Mouse (Mus musculus) C2C12 (cell line): ENCODE results near the gene Cisd3. TPM values are rescaled to one million over a fixed set of nuclear protein-coding genes. Genes with fewer than 3 reads are reported as not detected.

Experiments
- H3K27me3 ChIP-seq: one replicate; pipeline ENCODE4 v1.6.1; 2011; ENCODE audit not compliant: control insufficient read depth, insufficient read depth, insufficient read length
- H3K36me3 ChIP-seq: one replicate; pipeline ENCODE4 v1.6.1; 2011; ENCODE audit not compliant: control insufficient read depth, insufficient read depth
- H3K4me3 ChIP-seq: one replicate; pipeline ENCODE4 v1.5.1; 2011; ENCODE audit warnings: mild to moderate bottlenecking, control low read depth; ENCODE audit not compliant: poor library complexity, insufficient read depth, severe bottlenecking
- H3K79me2 ChIP-seq: one replicate; pipeline ENCODE4 v1.6.1; 2011; ENCODE audit not compliant: control insufficient read depth, insufficient read depth
- H3K79me3 ChIP-seq: one replicate; pipeline ENCODE4 v1.6.1; 2011; ENCODE audit warnings: low read depth, control low read depth
- H3ac ChIP-seq: one replicate; pipeline ENCODE3; 2011; ENCODE audit warnings: low read depth; ENCODE audit not compliant: control insufficient read depth, insufficient read length
- CEBPB ChIP-seq: IDR thresholded peaks from one replicate; pipeline ENCODE4 v1.6.1; 2011; ENCODE audit warnings: low read depth, mild to moderate bottlenecking, control low read depth, moderate library complexity
- CTCF ChIP-seq: IDR thresholded peaks from one replicate; pipeline ENCODE4 v1.5.1; 2011; ENCODE audit not compliant: control insufficient read depth, insufficient read depth, insufficient read length
- FOSL1 ChIP-seq: IDR thresholded peaks from one replicate; pipeline ENCODE4 v1.8.0; 2011; ENCODE audit warnings: mild to moderate bottlenecking, low read length; ENCODE audit not compliant: poor library complexity, insufficient read depth, severe bottlenecking
- MAX ChIP-seq: IDR thresholded peaks from one replicate; pipeline ENCODE4 v1.6.1; 2011; ENCODE audit warnings: mild to moderate bottlenecking, control low read depth
- MYOD1 ChIP-seq: IDR thresholded peaks from one replicate; pipeline ENCODE4 v1.6.1; 2011; ENCODE audit warnings: low read depth; ENCODE audit not compliant: control insufficient read depth, insufficient read length
- MYOG ChIP-seq: IDR thresholded peaks from one replicate; pipeline ENCODE4 v1.6.1; 2011; ENCODE audit not compliant: control insufficient read depth, insufficient read length; ENCODE audit errors: extremely low read depth
- USF1 ChIP-seq: IDR thresholded peaks from one replicate; pipeline ENCODE4 v1.6.1; 2011; ENCODE audit warnings: low read depth, mild to moderate bottlenecking, control low read depth, moderate library complexity
- polyA plus RNA-seq: library from polyadenylated mRNA; unstranded; fragments of >200 nt; fragmentation: generic; extraction: Trizol; gene quantifications from one replicate; pipeline ENCODE4 v1.2.1, GENCODE M21; 2012; ENCODE audit warnings: missing spikeins

Cisd3 gene
- polyA plus RNA-seq, 1 experiment, result 110 TPM

DNA sequence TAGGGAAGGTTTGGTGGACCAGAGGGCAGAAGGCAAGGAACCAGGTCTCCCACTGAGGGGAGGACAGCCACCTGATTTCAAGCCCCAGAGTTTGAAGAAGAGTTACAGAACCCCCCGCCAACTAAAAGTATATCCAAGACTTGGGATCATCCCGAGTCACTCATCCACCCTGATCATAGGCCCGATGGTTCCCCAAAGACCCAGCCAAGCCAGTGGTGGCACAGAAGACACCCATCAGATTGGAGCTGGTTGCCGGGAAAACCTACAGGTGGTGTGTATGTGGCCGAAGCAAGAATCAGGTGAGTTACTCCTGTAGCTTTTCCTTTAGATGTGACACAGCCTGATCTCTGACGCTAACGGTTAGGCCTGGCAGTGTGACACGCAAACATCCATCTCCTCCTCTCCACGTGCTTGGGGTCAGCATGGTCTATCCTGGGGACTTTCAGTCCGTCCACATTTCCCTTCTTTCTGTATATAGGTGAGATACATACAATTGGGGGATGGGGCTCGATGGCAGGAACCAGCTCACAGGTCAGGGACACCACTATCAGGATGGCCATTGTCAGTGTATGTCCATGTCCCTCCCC lies 789 bp downstream of the Cisd3 start:
- Histone ChIP-seq H3K27me3 (no peaks in the 10 kb centered on the region), H3K36me3 (peaks cover 43% of the 10 kb centered on the region), H3K79me3 (peaks cover 11% of the 10 kb centered on the region), H3ac (peak overlapping the region; percentile 88), H3K79me2 (peaks cover 32% of the 10 kb centered on the region), H3K4me3 (peak overlapping the region; percentile 45)
- TF ChIP-seq MAX, result peak; percentile 16
- no peak for TF ChIP-seq CEBPB
- no peak for TF ChIP-seq USF1

DNA sequence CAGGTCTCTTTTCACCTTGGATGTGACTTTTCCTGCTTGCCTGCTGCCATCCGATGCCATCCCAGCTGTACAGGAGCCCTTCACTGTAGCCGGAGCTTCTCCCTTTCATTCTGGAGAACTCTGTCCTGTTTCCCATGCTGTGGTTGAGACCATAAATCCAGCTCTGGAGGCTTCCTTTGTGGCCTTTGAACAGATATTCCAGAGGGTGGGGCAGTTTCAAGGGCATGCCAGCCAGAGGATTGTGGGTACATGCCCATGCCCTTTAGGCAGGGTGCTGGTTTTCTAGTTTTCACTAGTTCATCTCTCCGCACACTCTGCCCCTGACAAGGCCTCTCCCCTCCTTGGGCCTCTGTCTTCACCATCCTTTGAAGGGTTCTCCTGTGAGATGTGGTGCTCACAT lies 1.4 kb downstream of the Cisd3 start:
- Histone ChIP-seq H3K79me2 (peaks cover 32% of the 10 kb centered on the region), H3K36me3 (peaks cover 43% of the 10 kb centered on the region), H3ac (peak overlapping the region; percentile 88), H3K27me3 (no peaks in the 10 kb centered on the region), H3K4me3 (peak overlapping the region; percentile 45), H3K79me3 (peaks cover 11% of the 10 kb centered on the region)
- TF ChIP-seq MAX (peak; percentile 6), CTCF (no peak)

DNA sequence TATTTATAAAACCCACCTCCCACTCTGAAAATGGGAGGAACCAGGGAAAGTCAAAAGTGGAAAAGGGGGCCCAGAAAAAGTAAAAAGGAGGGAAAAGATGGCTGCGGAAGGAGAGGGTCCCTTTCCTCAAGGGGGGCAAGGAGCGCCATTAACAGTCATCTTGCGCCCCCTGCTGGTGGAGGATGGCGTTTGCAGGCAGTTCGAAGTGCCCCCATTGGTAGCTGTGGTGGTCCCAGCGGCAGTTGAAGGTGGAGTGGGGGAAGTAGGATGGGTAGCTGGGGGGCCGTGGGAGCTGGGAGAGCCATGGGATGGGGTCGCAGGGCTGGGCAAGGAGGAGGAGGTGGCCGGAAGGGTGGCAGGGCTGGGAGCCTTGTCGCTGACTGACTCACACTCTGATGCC lies 4.2 kb downstream of the Cisd3 start:
- H3ac ChIP-seq, result no peak overlapping the region
- H3K4me3 ChIP-seq, result no peak overlapping the region
- no peaks in the 10 kb centered on the region for H3K27me3 ChIP-seq
- peaks cover 54% of the 10 kb centered on the region for H3K36me3 ChIP-seq
- H3K79me3 ChIP-seq, result peaks cover 26% of the 10 kb centered on the region
- TF ChIP-seq CTCF (peak; percentile 92), MYOG (no peak), MYOD1 (no peak), FOSL1 (no peak)
- H3K79me2 ChIP-seq, result peaks cover 60% of the 10 kb centered on the region

DNA sequence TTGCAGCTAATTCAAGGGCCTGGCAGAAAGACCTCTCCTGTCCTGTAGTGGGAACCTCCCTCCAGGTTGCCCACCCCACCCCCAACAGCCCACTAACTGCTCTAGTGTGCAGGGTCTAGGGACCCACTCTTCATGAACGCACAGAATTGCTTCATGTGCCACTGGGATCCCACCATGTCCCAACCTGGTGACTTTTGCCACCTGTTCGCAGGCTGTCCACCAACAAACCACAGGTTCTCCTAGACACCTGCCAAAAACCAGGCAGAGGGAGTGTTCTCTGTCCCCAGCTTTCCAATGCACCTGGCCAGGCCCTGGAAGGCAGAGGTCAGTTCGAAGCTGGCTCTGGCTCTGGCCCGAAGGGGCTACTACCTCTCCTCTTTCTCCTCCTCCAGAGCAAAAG lies 8.8 kb downstream of the Cisd3 start:
- Histone ChIP-seq H3K79me2 (peaks cover 75% of the 10 kb centered on the region), H3K79me3 (peaks cover 57% of the 10 kb centered on the region), H3ac (no peak overlapping the region), H3K36me3 (peaks cover 37% of the 10 kb centered on the region), H3K27me3 (no peaks in the 10 kb centered on the region), H3K4me3 (no peak overlapping the region)
- TF ChIP-seq CTCF (no peak), CEBPB (no peak), MAX (no peak), MYOG (no peak), MYOD1 (no peak), FOSL1 (no peak), USF1 (no peak)

DNA sequence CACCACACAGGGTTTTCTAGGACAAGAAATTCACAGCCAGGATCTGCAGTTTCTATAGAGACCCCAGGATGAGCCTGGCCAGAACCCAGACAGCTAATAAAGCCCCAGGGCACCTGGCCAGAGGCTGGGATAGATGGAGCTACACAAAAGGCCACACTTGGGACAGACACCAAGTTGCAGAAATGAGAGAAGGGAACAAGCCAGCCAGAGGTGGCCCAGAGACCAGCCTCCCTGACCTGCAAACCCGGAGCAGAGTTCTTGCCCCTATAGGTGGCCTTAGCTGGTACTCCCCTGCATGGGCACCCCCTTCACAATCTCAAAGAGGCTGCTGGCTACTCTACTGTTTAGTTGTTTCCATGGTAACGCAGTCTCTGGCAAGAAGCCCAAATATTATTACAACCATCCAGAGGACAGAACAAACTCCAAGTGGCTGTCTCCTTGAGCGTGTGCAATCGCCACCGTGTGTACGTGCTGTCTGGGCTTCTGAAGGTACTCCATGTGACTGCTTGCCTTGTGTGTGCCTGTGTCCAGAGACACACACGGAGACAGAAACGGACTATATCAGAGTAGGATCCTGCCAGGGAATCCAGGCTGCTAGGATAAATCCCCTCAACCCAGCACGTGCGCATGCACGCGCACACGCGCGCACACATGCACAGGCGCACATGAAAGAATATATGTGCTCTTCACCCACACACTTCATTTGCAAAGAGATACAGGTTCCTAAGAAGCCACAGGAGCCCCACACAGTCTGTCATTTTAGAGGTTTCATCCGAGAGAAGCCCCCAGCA lies 9.5 kb downstream of the Cisd3 start:
- peaks cover 73% of the 10 kb centered on the region for H3K79me2 ChIP-seq
- peaks cover 30% of the 10 kb centered on the region for H3K36me3 ChIP-seq
- H3K4me3 ChIP-seq, result no peak overlapping the region
- H3ac ChIP-seq, result no peak overlapping the region
- H3K27me3 ChIP-seq, result no peaks in the 10 kb centered on the region
- peaks cover 55% of the 10 kb centered on the region for H3K79me3 ChIP-seq
- TF ChIP-seq MAX (no peak), MYOG (no peak), CEBPB (no peak), MYOD1 (no peak), CTCF (no peak), USF1 (no peak), FOSL1 (no peak)

DNA sequence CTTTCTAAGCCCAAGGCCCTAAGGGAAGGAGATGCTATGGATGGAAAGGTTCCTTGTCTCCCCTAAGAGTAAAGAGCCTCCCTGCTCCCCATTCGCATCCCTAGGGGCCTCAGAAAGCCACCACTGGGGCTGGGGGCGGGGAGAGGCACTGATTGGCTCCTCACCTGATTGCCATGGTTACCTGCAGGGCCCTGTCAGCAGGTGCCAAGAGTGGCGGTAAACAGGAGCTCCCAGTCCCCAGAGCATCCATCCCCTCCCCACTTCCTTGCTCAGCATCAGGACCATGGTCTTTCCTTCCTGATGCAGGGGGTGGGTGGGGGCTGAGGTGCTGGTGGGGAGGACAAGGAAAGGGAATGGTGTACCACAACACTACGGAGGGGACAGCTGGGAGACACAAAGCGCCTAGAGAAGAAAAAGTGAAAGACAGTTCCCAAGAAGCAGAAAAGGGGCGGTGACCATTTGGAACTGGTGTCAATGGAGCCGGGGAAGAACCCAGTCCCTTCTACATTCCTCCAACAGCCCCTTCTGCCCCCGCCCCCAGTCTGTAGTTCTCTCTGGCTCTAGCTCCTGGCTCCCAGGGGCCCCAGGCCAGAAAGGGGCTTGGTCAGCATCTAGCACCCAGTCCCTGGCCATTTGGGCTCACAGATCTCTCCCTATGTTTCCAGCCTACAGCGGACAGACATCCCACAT lies 10.2 kb downstream of the Cisd3 start:
- H3K79me3 ChIP-seq, result peaks cover 55% of the 10 kb centered on the region
- H3K27me3 ChIP-seq, result no peaks in the 10 kb centered on the region
- TF ChIP-seq CTCF (no peak), MYOG (no peak), MYOD1 (no peak), CEBPB (no peak), FOSL1 (no peak), MAX (no peak), USF1 (no peak)
- H3K79me2 ChIP-seq, result peaks cover 73% of the 10 kb centered on the region
- H3ac ChIP-seq, result no peak overlapping the region
- H3K4me3 ChIP-seq, result no peak overlapping the region
- H3K36me3 ChIP-seq, result peaks cover 23% of the 10 kb centered on the region
